Mouse (Mus musculus) intestine, embryonic 16.5 days (tissue): ENCODE measurements at regions not wholly inside any gene's neighbourhood (a gene's known extent, or its start where the extent isn't known, plus 50 kb on each side); places are given as distances from the start of the nearest gene placed in this dataset. TPM values are rescaled to one million over a fixed set of nuclear protein-coding genes. Genes with fewer than 3 reads are reported as not detected.

Experiments
- ATAC-seq: fragments of 200-750 bp; cut with Nextera tagmentation; 2 replicates; pipeline ENCODE4 v1.8.0; 2017; ENCODE audit warnings: moderate TSS enrichment, moderate library complexity
- H3K27ac ChIP-seq: fragments of 300-500 bp; sonication (generic); 2 replicates; pipeline ENCODE4 v1.5.1; 2014; ENCODE audit warnings: mild to moderate bottlenecking, low read length
- H3K27me3 ChIP-seq: fragments of 300-500 bp; sonication (generic); replicated peaks from 2 replicates; pipeline ENCODE4 v1.6.1; 2014; ENCODE audit warnings: low read length, control low read depth, mixed read lengths; ENCODE audit not compliant: control insufficient read depth, insufficient read depth
- H3K36me3 ChIP-seq: fragments of 300-500 bp; sonication (generic); 2 replicates; pipeline ENCODE4 v1.6.1; 2014; ENCODE audit warnings: low read length, control low read depth; ENCODE audit not compliant: control insufficient read depth, insufficient read depth
- H3K4me1 ChIP-seq: fragments of 300-500 bp; sonication (generic); 2 replicates; pipeline ENCODE4 v1.6.1; 2014; ENCODE audit warnings: low read length, control low read depth, mixed read lengths; ENCODE audit not compliant: control insufficient read depth, insufficient read depth
- H3K4me2 ChIP-seq: fragments of 300-500 bp; sonication (generic); 2 replicates; pipeline ENCODE4 v1.6.1; 2014; ENCODE audit warnings: low read depth, low read length, control low read depth
- H3K4me3 ChIP-seq: fragments of 300-500 bp; sonication (generic); 2 replicates; pipeline ENCODE4 v1.5.1; 2014; ENCODE audit warnings: mild to moderate bottlenecking, low read length
- H3K9ac ChIP-seq: fragments of 300-500 bp; sonication (generic); 2 replicates; pipeline ENCODE4 v1.6.1; 2014; ENCODE audit warnings: low read depth, low read length
- H3K9me3 ChIP-seq: fragments of 300-500 bp; sonication (generic); 2 replicates; pipeline ENCODE4 v1.6.1; 2016; ENCODE audit warnings: low read length, control low read depth; ENCODE audit not compliant: control insufficient read depth
- WGBS: fragments of 180-500 bp; shearing (Covaris S2); extraction: QIAGEN DNeasy Blood & Tissue Kit; methylation state at CpG from one replicate; pipeline ENCODE4 v1.1.7; 2014; 5-methylcytosine and 5-hydroxymethylcytosine counted together
- microRNA-seq: library from miRNA; unstranded; fragments of <30 nt; microRNA quantifications from one replicate; pipeline ENCODE4, GENCODE M21; 2016

- Histone ChIP-seq H3K4me3 (no peak overlapping the region), H3K4me1 (no peaks in the 10 kb centered on the region), H3K27me3 (no peaks in the 10 kb centered on the region), H3K4me2 (no peak overlapping the region), H3K36me3 (no peaks in the 10 kb centered on the region), H3K27ac (no peak overlapping the region), H3K9me3 (no peaks in the 10 kb centered on the region), H3K9ac (no peak overlapping the region)
- ATAC-seq: no peak
Measured at GRCm38 (mm10) chr13:70904834-70905233, 63.2 kb upstream of the Adamts16 start.

DNA sequence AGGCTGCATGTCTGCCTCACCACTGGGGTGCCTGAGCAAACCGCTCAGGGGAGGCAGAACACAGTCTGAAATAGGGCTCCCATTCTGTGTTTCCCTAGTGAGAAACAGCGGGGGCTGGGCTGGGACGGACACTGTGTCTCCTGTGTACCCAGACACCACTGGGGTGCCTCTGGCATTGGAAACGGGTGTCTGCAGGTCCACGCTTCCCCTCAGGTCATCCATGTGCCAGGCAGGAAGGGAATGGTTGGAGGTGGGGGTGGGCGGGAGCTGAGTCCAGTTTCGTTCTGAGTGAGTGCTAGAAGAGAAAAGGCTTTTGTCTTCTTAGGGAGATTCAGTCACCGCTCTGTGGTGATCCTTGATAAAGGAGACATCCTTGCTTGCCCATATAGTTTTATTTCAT lies 62.2 kb upstream of the Adamts16 start:
- Histone ChIP-seq H3K4me3 (no peak overlapping the region), H3K36me3 (no peaks in the 10 kb centered on the region), H3K9ac (no peak overlapping the region), H3K4me2 (no peak overlapping the region), H3K27ac (no peak overlapping the region), H3K4me1 (no peaks in the 10 kb centered on the region), H3K9me3 (no peaks in the 10 kb centered on the region), H3K27me3 (no peaks in the 10 kb centered on the region)
- 71% methylated on average over 8 of the region's 8 CpGs for WGBS
- no peak for ATAC-seq

DNA sequence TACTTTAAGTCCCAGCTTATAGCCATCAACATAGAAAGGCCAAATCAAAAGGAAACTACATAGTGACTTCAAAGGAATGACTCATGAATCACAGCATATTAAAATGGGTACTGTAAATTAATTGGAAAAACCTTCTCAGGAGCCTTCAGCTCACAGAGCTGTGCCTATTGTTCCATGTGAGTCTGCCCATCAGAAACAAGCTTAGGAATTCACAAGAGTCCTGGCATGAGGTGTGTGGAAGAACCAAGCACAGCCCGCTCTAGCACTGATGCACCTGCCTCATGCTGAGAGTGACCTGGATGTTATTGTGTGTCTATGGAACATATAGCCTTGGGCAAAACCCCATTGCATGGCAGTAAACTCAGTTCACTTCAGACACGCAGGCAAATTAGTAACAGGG lies 61.5 kb upstream of the Adamts16 start:
- ATAC-seq: no peak
- Histone ChIP-seq H3K4me2 (no peak overlapping the region), H3K27ac (no peak overlapping the region)

GRCm38 (mm10) chr13:70902727-70903126 lies 61.1 kb upstream of the Adamts16 start:
- H3K4me2 ChIP-seq: no peak overlapping the region
- H3K4me3 ChIP-seq: no peak overlapping the region
- H3K9ac ChIP-seq: no peak overlapping the region
- no peaks in the 10 kb centered on the region for H3K4me1 ChIP-seq
- no peaks in the 10 kb centered on the region for H3K9me3 ChIP-seq
- no peak for ATAC-seq
- H3K36me3 ChIP-seq: no peaks in the 10 kb centered on the region
- no peaks in the 10 kb centered on the region for H3K27me3 ChIP-seq
- H3K27ac ChIP-seq: no peak overlapping the region
- WGBS: 44% methylated on average over 10 of the region's 10 CpGs

More for the DNA sequence above, 61.5 kb upstream of the Adamts16 start:
- 78% methylated on average over 2 of the region's 2 CpGs for WGBS
- no peak overlapping the region for H3K4me3 ChIP-seq
- no peak overlapping the region for H3K9ac ChIP-seq
- no peaks in the 10 kb centered on the region for H3K4me1 ChIP-seq
- H3K27me3 ChIP-seq: no peaks in the 10 kb centered on the region
- no peaks in the 10 kb centered on the region for H3K36me3 ChIP-seq
- no peaks in the 10 kb centered on the region for H3K9me3 ChIP-seq

DNA sequence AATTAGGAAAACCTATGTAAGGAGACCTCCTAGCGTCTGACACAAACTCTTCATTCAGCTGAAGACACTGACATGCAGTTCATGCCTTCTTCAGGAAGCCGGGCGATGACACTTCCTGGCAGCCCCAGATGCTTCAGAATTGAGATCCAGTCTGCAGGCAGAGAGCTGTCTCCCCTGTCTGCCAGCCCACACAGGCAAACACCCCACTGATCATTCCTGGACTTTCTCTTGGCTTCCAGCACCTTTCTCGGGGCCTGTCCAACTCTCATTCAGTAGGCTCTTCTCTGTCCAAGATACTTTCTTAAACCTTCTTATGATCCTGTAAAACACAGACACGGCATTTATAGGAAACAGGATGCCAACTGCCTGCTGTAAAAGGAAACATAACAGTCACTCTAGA lies 50.0 kb upstream of the Adamts16 start:
- H3K27me3 ChIP-seq: no peaks in the 10 kb centered on the region
- H3K4me1 ChIP-seq: no peaks in the 10 kb centered on the region
- no peak overlapping the region for H3K27ac ChIP-seq
- 65% methylated on average over 5 of the region's 5 CpGs for WGBS
- no peak overlapping the region for H3K9ac ChIP-seq
- H3K9me3 ChIP-seq: no peaks in the 10 kb centered on the region
- H3K4me3 ChIP-seq: no peak overlapping the region
- no peak for ATAC-seq
- no peak overlapping the region for H3K4me2 ChIP-seq
- H3K36me3 ChIP-seq: no peaks in the 10 kb centered on the region

Small RNAs in the stretch of these regions (microRNA-seq; reads per million reads assigned to microRNA genes)
- gene Mir466f-4: not detected
